Mouse (Mus musculus) testis, adult 2 months (tissue): ENCODE data around the gene Tlx1.

Experiments
- CTCF ChIP-seq: fragments of 200-500 bp; IDR thresholded peaks from 2 replicates; pipeline ENCODE4 v1.5.1; 2012; ENCODE audit warnings: low read depth, mild to moderate bottlenecking, inconsistent platforms, low read length, moderate library complexity; ENCODE audit not compliant: control insufficient read depth, insufficient read depth, insufficient replicate concordance
- POLR2A ChIP-seq: fragments of 200-500 bp; IDR thresholded peaks from 2 replicates; pipeline ENCODE4 v1.6.1; 2012; ENCODE audit warnings: low read depth, mild to moderate bottlenecking, inconsistent platforms, low read length, moderate library complexity; ENCODE audit not compliant: control insufficient read depth

DNA sequence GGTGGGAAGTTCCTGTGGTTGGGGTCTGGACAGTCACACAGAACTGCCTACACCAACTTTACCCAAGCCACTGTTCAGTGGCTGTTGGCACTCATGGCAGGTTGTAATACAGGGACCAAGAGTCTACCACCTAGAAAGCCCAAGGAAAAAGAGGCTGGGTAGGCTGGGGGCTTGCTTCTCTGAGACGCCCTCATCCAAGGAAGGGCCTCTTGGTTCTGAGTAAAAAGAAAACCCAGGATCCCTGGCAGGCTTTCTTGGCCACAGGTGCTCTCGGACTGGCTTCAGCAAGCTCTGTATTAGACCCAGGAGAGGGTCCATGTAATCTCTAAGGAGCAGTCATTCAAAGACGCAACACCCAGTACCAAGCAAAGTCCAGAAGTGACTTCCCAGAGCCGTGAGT lies 7.7 kb downstream of the Tlx1 start:
- TF ChIP-seq CTCF, result no peak
- no peak for TF ChIP-seq POLR2A
